Mouse (Mus musculus): ENCODE results near the gene Klhl34.

- TF ChIP-seq CTCF (conservative IDR thresholded peaks at IDR 0.05; ENCODE audit: low read length) (no peak), POU5F1 (IDR thresholded peaks at IDR 0.05; ENCODE audit: borderline replicate concordance, low read length) (no peak), NANOG (IDR thresholded peaks at IDR 0.05; ENCODE audit: borderline replicate concordance, low read length) (no peak)
These were observed at the start of gene Klhl34 for GRCm38 (mm10) chrX:157818207-157818920.

Measured in E14TG2a.4 (cell line).